Mouse (Mus musculus) left cerebral cortex, adult 2 months (tissue): Measurements from ENCODE around the gene Rpp25l. TPM values are rescaled to one million over a fixed set of nuclear protein-coding genes. Genes with fewer than 3 reads are reported as not detected.

Experiments
- DNase-seq, 2 experiments: peaks; one replicate each; pipeline ENCODE4 v3.0.0; 2021 to 2022; ENCODE audit warnings: low spot score in 2 of 2, mixed read lengths in 1 of 2; ENCODE audit errors: extremely low spot score in 1 of 2
- H3K27ac ChIP-seq: fragments of 200-600 bp; 2 replicates; pipeline ENCODE4 v1.8.1; 2022
- H3K4me3 ChIP-seq: fragments of 200-600 bp; 2 replicates; pipeline ENCODE4 v1.8.1; 2022
- CTCF ChIP-seq: fragments of 200-600 bp; IDR thresholded peaks from 2 replicates; pipeline ENCODE4 v1.8.1; 2022; ENCODE audit warnings: antibody characterized with exemption, mild to moderate bottlenecking, moderate library complexity
- intact Hi-C: fragments of 180-260 bp; cut with DNase I; formaldehyde crosslinking; loops from one replicate; pipeline ENCODE4 v1.15.1; 2025
- total RNA-seq, 2 experiments: library from RNA; stranded (reverse); gene quantifications; 2 replicates each; pipeline ENCODE4 v1.2.3; 2021

Rpp25l gene
- total RNA-seq, 2 experiments from 2014 or later = 27.7 to 30.7 TPM

DNA sequence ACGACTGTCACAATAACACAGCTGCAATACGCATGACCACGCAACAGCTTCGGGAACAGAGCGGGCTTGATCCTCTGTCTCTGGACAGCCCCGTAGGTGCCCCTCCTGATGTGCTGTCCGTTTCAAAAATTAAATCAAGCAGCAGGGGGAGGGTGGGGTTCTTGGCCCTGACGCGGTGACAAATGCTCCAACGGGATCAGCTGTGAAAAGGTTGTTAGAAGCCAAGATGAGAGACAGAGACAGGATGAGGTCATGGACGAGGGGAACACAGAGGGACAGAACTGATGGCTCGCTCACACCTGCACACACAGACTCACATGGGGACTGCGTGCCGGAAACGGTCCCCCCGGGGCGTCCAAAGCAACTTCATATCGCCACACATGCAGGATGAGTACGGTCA is 40.1 kb downstream of the Rpp25l start:
- DNase-seq = no peak
- TF ChIP-seq CTCF = no peak
- Histone ChIP-seq H3K27ac (no peak overlapping the region), H3K4me3 (no peak overlapping the region)
- intact Hi-C loops = no loop called here

DNA sequence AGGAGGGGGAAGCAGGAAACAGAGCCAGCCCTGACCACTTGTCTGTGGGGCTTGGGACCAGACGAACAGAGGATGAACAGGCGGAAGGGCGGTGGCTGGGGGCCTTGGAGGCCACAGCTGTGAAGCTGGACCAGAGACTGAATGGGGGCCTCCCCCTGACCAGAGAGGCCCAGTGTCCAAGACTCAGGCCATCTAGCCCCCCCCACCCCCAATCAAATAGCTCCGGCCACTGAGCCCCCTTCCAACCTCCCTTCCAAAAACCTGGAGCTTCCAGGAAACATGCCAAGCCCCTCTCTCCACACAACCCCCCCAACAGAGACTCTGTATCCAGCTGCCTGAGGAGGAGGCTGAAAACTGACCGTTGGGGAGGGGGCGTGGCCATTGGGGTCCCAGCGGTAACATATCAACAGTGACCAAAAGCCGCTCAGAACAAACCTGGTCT is 40.8 kb downstream of the Rpp25l start:
- no peak for DNase-seq
- Histone ChIP-seq H3K4me3 (no peak overlapping the region), H3K27ac (no peak overlapping the region)
- intact Hi-C loops = no loop called here
- TF ChIP-seq CTCF = no peak

GRCm38 (mm10) chr4:41671963-41672480 is 41.3 kb downstream of the Rpp25l start:
- intact Hi-C loops = no loop called here
- Histone ChIP-seq H3K4me3 (no peak overlapping the region), H3K27ac (no peak overlapping the region)
- no peak for TF ChIP-seq CTCF
- no peak for DNase-seq

DNA sequence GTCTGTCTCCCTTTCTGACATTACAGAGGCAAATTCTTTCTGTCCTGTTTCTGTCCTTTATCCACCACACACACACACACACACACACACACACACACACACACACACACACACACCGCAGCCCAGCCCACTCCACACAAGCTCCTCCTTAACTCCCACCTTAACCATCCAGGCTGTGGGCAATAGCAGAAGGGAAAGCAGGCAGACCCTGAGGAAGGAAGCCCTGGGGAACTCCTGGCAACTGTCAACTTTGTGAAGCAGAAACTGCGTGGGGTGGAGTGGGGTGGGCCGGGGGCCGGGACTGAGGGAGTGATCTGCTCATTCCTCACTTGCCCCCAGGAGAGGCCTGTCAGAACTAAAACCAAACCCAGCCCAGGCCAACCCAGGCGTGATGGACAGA is 41.8 kb downstream of the Rpp25l start:
- Histone ChIP-seq H3K4me3 (no peak overlapping the region), H3K27ac (no peak overlapping the region)
- TF ChIP-seq CTCF = no peak
- intact Hi-C loops = no loop called here
- no peak for DNase-seq

GRCm38 (mm10) chr4:41670836-41671235 is 42.5 kb downstream of the Rpp25l start:
- no peak for TF ChIP-seq CTCF
- H3K4me3 ChIP-seq = no peak overlapping the region
- intact Hi-C loops = no loop called here
- H3K27ac ChIP-seq = no peak overlapping the region
- DNase-seq = no peak

- Histone ChIP-seq H3K4me3 (no peak overlapping the region), H3K27ac (no peak overlapping the region)
- DNase-seq = no peak
- intact Hi-C loops = no loop called here
- TF ChIP-seq CTCF = no peak
Measured at GRCm38 (mm10) chr4:41666646-41667045, 46.7 kb downstream of the Rpp25l start.

- no peak for TF ChIP-seq CTCF
- Histone ChIP-seq H3K27ac (no peak overlapping the region), H3K4me3 (no peak overlapping the region)
- intact Hi-C loops = no loop called here
- DNase-seq = no peak
Measured at GRCm38 (mm10) chr4:41665009-41665675, 48.2 kb downstream of the Rpp25l start.

DNA sequence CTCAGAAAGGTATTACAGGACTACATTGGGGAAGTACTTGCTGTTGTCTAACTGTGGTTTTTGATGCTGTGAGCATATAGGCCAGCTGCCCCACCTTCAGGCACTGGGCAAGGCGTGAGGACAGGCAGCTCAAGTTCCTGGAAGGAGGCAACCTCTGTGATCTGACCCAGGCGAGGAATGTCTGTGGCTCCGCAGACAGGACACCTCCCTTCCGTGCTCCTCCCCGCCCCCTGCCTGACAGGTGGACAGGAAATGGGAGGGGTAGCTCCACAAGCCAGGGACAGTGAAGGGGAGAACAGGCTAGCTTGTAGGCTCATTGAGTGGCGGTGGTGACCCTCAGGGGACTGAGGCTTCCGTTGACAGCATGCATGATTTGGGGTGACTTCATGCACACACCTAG is 48.8 kb downstream of the Rpp25l start:
- no peak overlapping the region for H3K27ac ChIP-seq
- intact Hi-C loops = no loop called here

DNA sequence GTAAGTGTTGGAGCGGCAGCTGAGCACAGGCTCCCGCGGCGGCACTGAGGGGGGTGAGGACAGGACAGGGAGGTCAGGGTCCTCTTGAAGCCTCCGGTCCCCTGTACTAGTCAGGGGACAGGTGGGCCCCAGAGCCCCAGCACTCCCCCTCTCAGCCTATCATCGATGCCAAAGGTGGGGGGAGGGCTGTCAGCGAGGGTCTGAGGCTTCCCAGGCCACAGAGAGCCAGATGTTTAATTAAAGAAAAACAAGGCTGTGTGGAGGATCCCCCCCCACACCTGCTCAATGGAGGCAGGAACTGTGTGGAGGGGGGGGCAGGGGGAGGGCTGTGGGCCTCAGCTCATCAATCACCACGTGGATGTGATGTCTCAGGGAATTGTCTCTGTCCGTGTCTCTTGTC is 49.7 kb downstream of the Rpp25l start:
- intact Hi-C loops = no loop called here
- no peak for DNase-seq
- Histone ChIP-seq H3K4me3 (no peak overlapping the region), H3K27ac (no peak overlapping the region)
- no peak for TF ChIP-seq CTCF

More for the DNA sequence above, 48.8 kb downstream of the Rpp25l start:
- DNase-seq = no peak
- no peak for TF ChIP-seq CTCF
- no peak overlapping the region for H3K4me3 ChIP-seq

DNA sequence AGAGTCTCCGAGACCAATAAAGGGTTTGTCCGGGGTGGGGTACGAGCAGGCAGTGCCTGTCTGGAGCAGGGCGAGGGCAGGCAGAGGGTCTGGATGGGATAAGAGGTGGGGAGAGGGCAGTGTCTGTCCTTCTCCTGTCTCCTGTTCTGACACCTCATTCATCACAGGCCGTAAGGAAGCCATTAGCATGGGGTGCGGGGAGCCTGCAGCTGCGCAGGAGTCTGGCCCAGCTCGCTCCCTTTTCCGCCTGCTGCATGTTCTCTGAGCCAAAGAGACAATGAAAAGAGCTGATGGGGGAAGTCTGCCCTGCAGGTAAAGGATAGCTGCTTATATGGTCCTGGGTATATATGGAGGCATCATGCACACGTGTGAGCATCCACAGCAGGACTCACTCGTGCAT is 50.6 kb downstream of the Rpp25l start:
- Histone ChIP-seq H3K27ac (no peak overlapping the region), H3K4me3 (no peak overlapping the region)
- DNase-seq = no peak
- TF ChIP-seq CTCF = no peak
- intact Hi-C loops = no loop called here

Other genes starting within 250 kb of the Rpp25l start
- gene Kif24, start 248.6 kb downstream of the Rpp25l start, total RNA-seq = 1 to 10 TPM; 1.4 to 1.9 TPM
- gene Nudt2, start 248.4 kb downstream of the Rpp25l start, total RNA-seq = 10 to 100 TPM; 25.3 to 28.2 TPM
- 10 to 100 TPM; 27.1 to 28.1 TPM for gene AI464131, start 210.5 kb downstream of the Rpp25l start, total RNA-seq
- 1 to 10 TPM; 5.2 to 6.1 TPM for gene 1110017D15Rik, start 196.2 kb downstream of the Rpp25l start, total RNA-seq
- 100 to 1,000 TPM; 195 to 209 TPM for gene Fam219a, start 144.0 kb downstream of the Rpp25l start, total RNA-seq
- gene Dnaic1, start 143.8 kb downstream of the Rpp25l start, total RNA-seq = 1 to 10 TPM; 6.4 to 7.5 TPM
- gene Enho, start 73.2 kb downstream of the Rpp25l start, total RNA-seq = 10 to 100 TPM; 58.0 to 63.3 TPM
- 100 to 1,000 TPM; 120 to 127 TPM for gene Cntfr, start 16.4 kb downstream of the Rpp25l start, total RNA-seq
- gene Il11ra1, start 13.5 kb downstream of the Rpp25l start, total RNA-seq = 10 to 100 TPM; 43.1 to 47.7 TPM
- 100 to 1,000 TPM; 165 TPM for gene Dctn3, start 9.6 kb upstream of the Rpp25l start, total RNA-seq
- under 1 TPM in 1 of 2 experiments, not detected in 1; 0.52 TPM for gene Arid3c, start 17.6 kb upstream of the Rpp25l start, total RNA-seq
- gene Galt, start 41.7 kb upstream of the Rpp25l start, total RNA-seq = 10 to 100 TPM; 85.8 to 88.5 TPM
- 10 to 100 TPM; 58.0 to 58.9 TPM for gene Sigmar1, start 42.6 kb upstream of the Rpp25l start, total RNA-seq
- 100 to 1,000 TPM; 250 to 265 TPM for gene Ccl27a, start 60.7 kb upstream of the Rpp25l start, total RNA-seq
- not detected for gene Gm21541, start 190.1 kb upstream of the Rpp25l start, total RNA-seq
- gene Gm20878, start 228.0 kb upstream of the Rpp25l start, total RNA-seq = 10 to 100 TPM; 53.2 to 62.4 TPM